Mouse (Mus musculus) myocyte (in vitro differentiated cells): Measurements from ENCODE around the gene Ptgds.

Experiments used
- MAX ChIP-seq: IDR thresholded peaks from one replicate; pipeline ENCODE4 v1.6.1; 2011; ENCODE audit warnings: low read depth, mild to moderate bottlenecking, control low read depth
- MYOD1 ChIP-seq, 3 experiments: IDR thresholded peaks; one replicate each; pipeline ENCODE4 v1.6.1; 2011; ENCODE audit warnings: control low read depth in 2 of 3, low read depth in 2 of 3, mild to moderate bottlenecking in 2 of 3, moderate library complexity in 1 of 3; ENCODE audit not compliant: insufficient read length in 2 of 3, control insufficient read depth in 1 of 3
- MYOG ChIP-seq, 3 experiments: IDR thresholded peaks; one replicate each; pipeline ENCODE4 v1.6.1; 2011; ENCODE audit warnings: control low read depth in 2 of 3, low read depth in 2 of 3, mild to moderate bottlenecking in 2 of 3; ENCODE audit not compliant: insufficient read length in 2 of 3, control insufficient read depth in 1 of 3, insufficient read depth in 1 of 3
- POLR2A ChIP-seq: IDR thresholded peaks from one replicate; pipeline ENCODE4 v1.6.1; 2011; ENCODE audit warnings: low read depth, mild to moderate bottlenecking, control low read depth, moderate library complexity; ENCODE audit not compliant: insufficient read length
- POLR2AphosphoS2 ChIP-seq: IDR thresholded peaks from one replicate; pipeline ENCODE4 v1.6.1; 2011; ENCODE audit warnings: low read depth, control low read depth; ENCODE audit not compliant: insufficient read length
- SRF ChIP-seq: IDR thresholded peaks from one replicate; pipeline ENCODE4 v1.6.1; 2011; ENCODE audit warnings: low read depth; ENCODE audit not compliant: control insufficient read depth, insufficient read length
- TCF3 ChIP-seq: IDR thresholded peaks from one replicate; pipeline ENCODE4 v1.6.1; 2011; ENCODE audit warnings: low read depth, control low read depth; ENCODE audit not compliant: insufficient read length
- USF1 ChIP-seq: IDR thresholded peaks from one replicate; pipeline ENCODE4 v1.6.1; 2011; ENCODE audit warnings: low read depth, mild to moderate bottlenecking, control low read depth, moderate library complexity

GRCm38 (mm10) chr2:25477967-25478675 lies 8.3 kb upstream of the Ptgds start:
- TF ChIP-seq USF1 (no peak), POLR2A (no peak), POLR2AphosphoS2 (no peak), MYOD1 (IDR thresholded peaks at IDR 0.05; ENCODE audit: control insufficient read depth in 1 of 3, insufficient read length in 2 of 3, low read depth in 2 of 3) (no peak), MAX (no peak), MYOG (IDR thresholded peaks at IDR 0.05; ENCODE audit: control insufficient read depth in 1 of 3, insufficient read depth in 1 of 3, insufficient read length in 2 of 3, low read depth in 2 of 3) (no peak), SRF (no peak), TCF3 (no peak)
